ENCODE assay signal across 9 mouse cellular contexts in the genomic region with DNA sequence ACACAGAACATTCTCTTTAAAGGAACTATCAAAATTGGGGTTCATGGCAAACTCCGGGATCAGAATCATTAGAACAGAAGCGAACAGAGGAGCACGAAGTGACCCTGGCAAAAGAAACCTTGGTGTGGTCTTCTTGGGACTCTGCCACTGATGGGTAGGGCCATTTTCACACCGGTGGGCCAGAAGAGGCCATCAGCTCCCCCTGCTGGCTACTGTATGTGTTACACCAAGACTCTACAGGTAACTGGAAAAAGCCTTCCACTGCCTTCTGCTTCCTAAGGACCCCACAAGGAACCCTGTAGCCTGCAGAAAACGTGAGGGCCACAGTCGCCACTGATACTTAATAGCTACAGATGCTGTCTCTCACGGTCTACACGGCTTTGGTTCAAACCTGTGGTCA. TPM values are rescaled to one million over a fixed set of nuclear protein-coding genes. Genes with fewer than 3 reads are reported as not detected.
A peak's percentile ranks its signal among the peaks of the same experiment; 100 is the strongest.
DNase-seq lines count a peak whose midpoint lies in the region; ATAC-seq and TF ChIP-seq lines count a peak whose summit lies in the region.
"Had no signal": no experiment of that assay in that cellular context is flagged by ENCODE, and none has a peak within 500 bp of the region (broad histone marks: within the 10 kb centered on the region; RNA-seq: fewer than 3 reads in every experiment).

No protein-coding gene starts in this region.

- intact Hi-C loops in gastrocnemius, adult 2 months (cut with DNase I): no loop called here

- no peak for TF ChIP-seq EP300 in lung, postnatal 0 days (IDR thresholded peaks at IDR 0.05)

- WGBS in neural tube, embryonic 15.5 days: 58% methylated on average over 8 of the region's 8 CpGs
- WGBS in lung, postnatal 0 days: 48% methylated on average over 8 of the region's 8 CpGs

- H3K4me3 ChIP-seq in gastrocnemius, adult 2 months: no peak overlapping the region
- no peak overlapping the region for H3K4me3 ChIP-seq in neural tube, embryonic 15.5 days (replicated peaks)
- H3K4me3 ChIP-seq in bone marrow macrophage, adult 2 months (ENCODE audit: insufficient read depth, low read length): no peak overlapping the region
- no peak overlapping the region for H3K4me3 ChIP-seq in lung, postnatal 0 days (ENCODE audit: low read depth, low read length)
- H3K4me3 ChIP-seq: myocyte had no signal

- no peaks in the 10 kb centered on the region for H3K4me1 ChIP-seq in neural tube, embryonic 15.5 days
- no peaks in the 10 kb centered on the region for H3K4me1 ChIP-seq in bone marrow macrophage, adult 2 months (ENCODE audit: control insufficient read depth, insufficient read depth, low read length)
- H3K4me1 ChIP-seq in lung, postnatal 0 days (ENCODE audit: insufficient read depth, low read depth, low read length): no peaks in the 10 kb centered on the region

- H3K36me3 ChIP-seq in neural tube, embryonic 15.5 days: no peaks in the 10 kb centered on the region
- H3K36me3 ChIP-seq in lung, postnatal 0 days (ENCODE audit: insufficient read depth, low read length): no peaks in the 10 kb centered on the region

- H3K27me3 ChIP-seq in neural tube, embryonic 15.5 days (replicated peaks): no peaks in the 10 kb centered on the region
- H3K27me3 ChIP-seq in lung, postnatal 0 days (replicated peaks; ENCODE audit: insufficient read depth, low read length): no peaks in the 10 kb centered on the region

- no peak overlapping the region for H3K4me2 ChIP-seq in neural tube, embryonic 15.5 days
- no peak overlapping the region for H3K4me2 ChIP-seq in lung, postnatal 0 days (replicated peaks; ENCODE audit: low read depth, low read length)

- peak; percentile 73 for TF ChIP-seq CTCF in gastrocnemius, adult 2 months (IDR thresholded peaks at IDR 0.05)
- peak; percentile 85 for TF ChIP-seq CTCF in bone marrow macrophage, adult 2 months (IDR thresholded peaks at IDR 0.05; ENCODE audit: low read depth, low read length)
- TF ChIP-seq CTCF in lung, postnatal 0 days (IDR thresholded peaks at IDR 0.05): peak; percentile 76

- H3K9ac ChIP-seq in neural tube, embryonic 15.5 days (replicated peaks): no peak overlapping the region
- H3K9ac ChIP-seq in lung, postnatal 0 days (replicated peaks; ENCODE audit: low read depth): no peak overlapping the region

- no peak overlapping the region for H3K27ac ChIP-seq in gastrocnemius, adult 2 months
- H3K27ac ChIP-seq in neural tube, embryonic 15.5 days (replicated peaks): no peak overlapping the region
- no peak overlapping the region for H3K27ac ChIP-seq in bone marrow macrophage, adult 2 months (ENCODE audit: insufficient read depth, low read depth, low read length)
- no peak overlapping the region for H3K27ac ChIP-seq in lung, postnatal 0 days (ENCODE audit: low read length)

- no peaks in the 10 kb centered on the region for H3K9me3 ChIP-seq in neural tube, embryonic 15.5 days (replicated peaks)
- no peaks in the 10 kb centered on the region for H3K9me3 ChIP-seq in lung, postnatal 0 days (ENCODE audit: low read length)

- no peak for ATAC-seq in neural tube, embryonic 15.5 days (ENCODE audit: low FRiP score)
- no peak for ATAC-seq in lung, postnatal 0 days

- TF ChIP-seq POLR2A in bone marrow macrophage, adult 2 months (IDR thresholded peaks at IDR 0.05; ENCODE audit: borderline replicate concordance, low read depth, low read length): no peak

- peak; percentile 44 for DNase-seq in gastrocnemius, adult 2 months
- no peak for DNase-seq in gastrocnemius, postnatal 4 days (ENCODE audit: low spot score in 2 of 2)
- DNase-seq in neural tube, embryonic 10.5 days (ENCODE audit: extremely low spot score, low spot score): peak; percentile 48
- peak; percentile 43 for DNase-seq in lung, postnatal 0 days (ENCODE audit: low spot score)
- peak; percentile 47 to 52 for DNase-seq in thymus, postnatal 36 days
- DNase-seq in right cerebral cortex, adult 18-20 months: no peak

RNA-seq across cellular contexts. Expression of a gene that starts 25.2 kb away (rescaled TPM):
- 1 to 10 TPM; 3.7 to 5.1 TPM for total RNA-seq in gastrocnemius, adult 2 months (2021)
- total RNA-seq in gastrocnemius, postnatal 4 days (2021): 10 to 100 TPM; 25.0 to 33.2 TPM
- 2.5 and 6.8 TPM in 2 replicates for polyA plus RNA-seq in neural tube, embryonic 15.5 days (2015; fragmentation: Nextera tagmentation; extraction: Ambion mirVana)
- polyA plus RNA-seq in bone marrow macrophage, adult 2 months (2012; ENCODE audit: insufficient read depth, insufficient read length, missing spikeins): not detected in 2 replicates
- polyA plus RNA-seq in lung, postnatal 0 days (2015; fragmentation: Nextera tagmentation; extraction: Ambion mirVana): 126 and 136 TPM in 2 replicates

Comparison
In these comparisons a context has a peak if more than half of its experiments do, and no peak if none do; other contexts are left out.
1. DNase-seq: peak in gastrocnemius, adult 2 months (single experiment), neural tube, embryonic 10.5 days (single experiment), lung, postnatal 0 days (single experiment) and thymus, postnatal 36 days (2 of 2); none in gastrocnemius, postnatal 4 days (0 of 2) and right cerebral cortex, adult 18-20 months (single experiment).
2. RNA of a gene that starts 25.2 kb away (polyA plus RNA-seq): 126 to 136 TPM in lung, postnatal 0 days; 2.5 to 6.8 TPM in neural tube, embryonic 15.5 days and not detected in bone marrow macrophage, adult 2 months; every median in the first group is over 10 times any median in the second.
3. Peak in every context shown above with its lines, with median percentiles within 50 percentile points of each other: CTCF ChIP-seq.